Mouse (Mus musculus) kidney, postnatal 0 days (tissue): ENCODE results near the gene Rab4a. TPM values are rescaled to one million over a fixed set of nuclear protein-coding genes. Genes with fewer than 3 reads are reported as not detected.

Source experiments
- ATAC-seq: fragments of 200-750 bp; cut with Nextera tagmentation; replicated peaks from 2 replicates; pipeline ENCODE4 v1.8.0; 2017; ENCODE audit warnings: low read depth, moderate number of reproducible peaks, moderate TSS enrichment, moderate library complexity; ENCODE audit not compliant: low FRiP score
- DNase-seq: peaks from one replicate; pipeline ENCODE4 v3.0.0-alpha.2; 2016; ENCODE audit warnings: low spot score
- H3K27ac ChIP-seq: fragments of 300-500 bp; sonication (generic); 2 replicates; pipeline ENCODE4 v1.5.1; 2014; ENCODE audit warnings: mild to moderate bottlenecking
- H3K27me3 ChIP-seq: fragments of 300-500 bp; sonication (generic); 2 replicates; pipeline ENCODE4 v1.6.1; 2014; ENCODE audit warnings: low read length, mixed read lengths; ENCODE audit not compliant: insufficient read depth
- H3K36me3 ChIP-seq: fragments of 300-500 bp; sonication (generic); 2 replicates; pipeline ENCODE4 v1.6.1; 2014; ENCODE audit warnings: low read length, mixed read lengths; ENCODE audit not compliant: insufficient read depth
- H3K4me1 ChIP-seq: fragments of 300-500 bp; sonication (generic); replicated peaks from 2 replicates; pipeline ENCODE4 v1.6.1; 2014; ENCODE audit warnings: antibody characterized with exemption, low read length, mixed read lengths; ENCODE audit not compliant: insufficient read depth
- H3K4me2 ChIP-seq: fragments of 300-500 bp; sonication (generic); 2 replicates; pipeline ENCODE4 v1.6.1; 2014; ENCODE audit warnings: mild to moderate bottlenecking, low read length, moderate library complexity, mixed read lengths
- H3K4me3 ChIP-seq: fragments of 300-500 bp; sonication (generic); replicated peaks from 2 replicates; pipeline ENCODE4 v1.5.1; 2014; ENCODE audit warnings: low read depth, low read length
- H3K9ac ChIP-seq: fragments of 300-500 bp; sonication (generic); 2 replicates; pipeline ENCODE4 v1.6.1; 2014; ENCODE audit warnings: low read depth, low read length
- H3K9me3 ChIP-seq: fragments of 300-500 bp; sonication (generic); replicated peaks from 2 replicates; pipeline ENCODE4 v1.6.1; 2016; ENCODE audit warnings: low read length, inconsistent platforms, mixed read lengths
- CTCF ChIP-seq: IDR thresholded peaks from 2 replicates; pipeline ENCODE4 v1.5.1; 2016; ENCODE audit warnings: antibody characterized with exemption, low read depth, mild to moderate bottlenecking, moderate library complexity
- WGBS: fragments of 180-500 bp; shearing (Covaris S2); extraction: QIAGEN DNeasy Blood & Tissue Kit; methylation state at CpG from one replicate; pipeline ENCODE4 v1.1.7; 2014; 5-methylcytosine and 5-hydroxymethylcytosine counted together
- polyA plus RNA-seq: library from polyadenylated mRNA; unstranded; fragments of >200 nt; fragmentation: Nextera tagmentation; extraction: Ambion mirVana; gene quantifications from 2 replicates; pipeline ENCODE4 v1.2.1, GENCODE M21; 2015

Rab4a gene
- polyA plus RNA-seq, 1 experiment from 2014 or later: 58.2 TPM

GRCm38 (mm10) chr8:123846509-123846908, 40.7 kb downstream of the Rab4a start:
- Histone ChIP-seq H3K36me3 (no peaks in the 10 kb centered on the region), H3K27ac (no peak overlapping the region), H3K9ac (no peak overlapping the region), H3K4me3 (no peak overlapping the region), H3K9me3 (no peaks in the 10 kb centered on the region), H3K4me2 (no peak overlapping the region), H3K27me3 (no peaks in the 10 kb centered on the region), H3K4me1 (no peaks in the 10 kb centered on the region)
- 81% methylated on average over 12 of the region's 12 CpGs for WGBS
- ATAC-seq (no peak), DNase-seq (no peak)
- TF ChIP-seq CTCF: no peak

- H3K9ac ChIP-seq: no peak overlapping the region
- ATAC-seq (no peak), DNase-seq (no peak)
- TF ChIP-seq CTCF: no peak
- no peaks in the 10 kb centered on the region for H3K27me3 ChIP-seq
- H3K4me3 ChIP-seq: no peak overlapping the region
- no peaks in the 10 kb centered on the region for H3K9me3 ChIP-seq
- no peak overlapping the region for H3K4me2 ChIP-seq
- 55% methylated on average over 3 of the region's 3 CpGs for WGBS
- H3K4me1 ChIP-seq: no peaks in the 10 kb centered on the region
- no peaks in the 10 kb centered on the region for H3K36me3 ChIP-seq
- no peak overlapping the region for H3K27ac ChIP-seq
Observed at GRCm38 (mm10) chr8:123847546-123847945, 41.8 kb downstream of the Rab4a start.

DNA sequence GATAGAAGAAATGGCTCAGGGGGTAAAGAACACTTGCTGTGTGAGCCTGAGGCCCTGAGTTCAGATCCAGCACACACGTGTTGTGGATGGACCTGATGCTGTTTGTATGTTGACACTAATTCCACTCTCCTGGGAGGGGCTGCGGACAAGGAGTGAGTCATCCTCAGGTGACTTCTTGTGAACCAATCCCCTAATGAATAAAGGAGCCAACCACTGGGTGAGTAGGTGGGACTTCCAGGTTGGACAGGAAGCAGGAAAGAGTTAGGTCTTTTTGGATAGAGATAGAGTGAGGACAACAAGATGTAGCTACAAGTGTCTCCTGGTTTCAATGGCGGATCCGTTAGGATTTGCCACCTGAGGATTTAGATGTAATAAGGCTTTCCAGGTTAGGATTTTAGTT, 43.6 kb downstream of the Rab4a start:
- Histone ChIP-seq H3K9ac (no peak overlapping the region), H3K4me2 (no peak overlapping the region), H3K27ac (no peak overlapping the region), H3K36me3 (no peaks in the 10 kb centered on the region), H3K27me3 (no peaks in the 10 kb centered on the region), H3K9me3 (no peaks in the 10 kb centered on the region), H3K4me3 (no peak overlapping the region), H3K4me1 (no peaks in the 10 kb centered on the region)
- ATAC-seq (no peak), DNase-seq (no peak)
- no peak for TF ChIP-seq CTCF
- 90% methylated on average over 4 of the region's 4 CpGs for WGBS

DNA sequence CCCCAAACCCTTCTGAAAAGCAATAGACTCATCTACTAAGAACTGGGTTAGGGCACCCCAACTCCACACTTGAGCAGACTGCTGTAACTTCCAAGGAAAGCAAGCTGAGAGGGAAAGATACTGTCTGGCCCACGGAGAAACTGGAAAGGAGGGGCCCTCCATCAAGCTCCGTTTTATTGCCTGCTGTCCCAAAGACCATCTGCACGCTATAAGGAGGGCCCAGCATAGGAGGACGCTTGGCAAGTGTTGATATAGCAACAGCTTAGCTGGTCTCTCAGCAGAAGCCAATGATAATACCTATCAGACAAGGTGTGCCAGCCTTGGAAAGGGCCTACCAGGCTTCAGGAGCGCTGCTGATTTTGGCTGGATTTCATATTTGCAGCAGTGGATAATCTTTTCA, 45.8 kb downstream of the Rab4a start:
- Histone ChIP-seq H3K27me3 (no peaks in the 10 kb centered on the region), H3K4me2 (no peak overlapping the region), H3K4me1 (no peaks in the 10 kb centered on the region), H3K9ac (no peak overlapping the region), H3K27ac (no peak overlapping the region), H3K4me3 (no peak overlapping the region), H3K9me3 (no peaks in the 10 kb centered on the region), H3K36me3 (no peaks in the 10 kb centered on the region)
- DNase-seq (no peak), ATAC-seq (no peak)
- TF ChIP-seq CTCF: no peak
- WGBS: 33% methylated on average over 5 of the region's 5 CpGs

DNA sequence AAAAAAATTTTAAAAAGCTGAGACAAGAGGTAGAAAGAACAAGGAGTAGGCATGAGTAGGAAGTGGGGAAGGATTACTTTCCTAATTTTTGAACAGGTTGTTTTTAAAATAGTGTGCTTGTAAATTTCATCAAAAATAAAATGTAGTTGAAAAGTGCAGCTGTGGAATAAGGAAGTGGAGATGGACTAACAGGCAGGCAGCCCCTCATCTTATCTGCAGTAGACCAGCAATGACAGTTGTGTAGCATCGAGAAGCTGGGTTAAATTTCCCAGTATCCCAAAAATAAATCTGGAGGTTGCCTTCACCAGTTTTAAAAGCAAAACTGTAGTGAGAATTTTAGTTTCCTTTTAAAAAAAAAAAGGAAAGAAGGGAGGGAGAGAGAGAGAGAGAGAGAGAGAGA, 48.5 kb downstream of the Rab4a start:
- Histone ChIP-seq H3K4me2 (no peak overlapping the region), H3K27me3 (no peaks in the 10 kb centered on the region), H3K9me3 (no peaks in the 10 kb centered on the region), H3K27ac (no peak overlapping the region), H3K4me3 (no peak overlapping the region), H3K4me1 (no peaks in the 10 kb centered on the region), H3K9ac (no peak overlapping the region), H3K36me3 (no peaks in the 10 kb centered on the region)
- 78% methylated on average over 1 of the region's 1 CpGs for WGBS
- ATAC-seq: no peak
- TF ChIP-seq CTCF: no peak
- no peak for DNase-seq

GRCm38 (mm10) chr8:123854733-123855475, 49.1 kb downstream of the Rab4a start:
- H3K36me3 ChIP-seq: no peaks in the 10 kb centered on the region
- H3K4me2 ChIP-seq: no peak overlapping the region
- DNase-seq (no peak), ATAC-seq (no peak)
- no peaks in the 10 kb centered on the region for H3K9me3 ChIP-seq
- H3K27ac ChIP-seq: no peak overlapping the region
- no peak overlapping the region for H3K4me3 ChIP-seq
- H3K4me1 ChIP-seq: no peaks in the 10 kb centered on the region
- WGBS: 85% methylated on average over 9 of the region's 9 CpGs
- H3K9ac ChIP-seq: no peak overlapping the region
- TF ChIP-seq CTCF: no peak
- no peaks in the 10 kb centered on the region for H3K27me3 ChIP-seq

GRCm38 (mm10) chr8:123857361-123857760, 51.6 kb downstream of the Rab4a start:
- H3K4me1 ChIP-seq: no peaks in the 10 kb centered on the region
- 80% methylated on average over 3 of the region's 3 CpGs for WGBS
- H3K4me2 ChIP-seq: no peak overlapping the region
- no peak for TF ChIP-seq CTCF
- H3K9ac ChIP-seq: no peak overlapping the region
- no peaks in the 10 kb centered on the region for H3K36me3 ChIP-seq
- DNase-seq (no peak), ATAC-seq (no peak)
- H3K9me3 ChIP-seq: no peaks in the 10 kb centered on the region
- H3K4me3 ChIP-seq: no peak overlapping the region
- no peaks in the 10 kb centered on the region for H3K27me3 ChIP-seq
- no peak overlapping the region for H3K27ac ChIP-seq
